Mouse (Mus musculus): ENCODE data around the gene Rab24. TPM values are rescaled to one million over a fixed set of nuclear protein-coding genes. Genes with fewer than 3 reads are reported as not detected.

Rab24 gene
- total RNA-seq, 2 experiments from 2014 or later, result 35.2 to 38.0 TPM

- DNase-seq, result no peak
Measured at GRCm38 (mm10) chr13:55329109-55329682, 7.5 kb upstream of the Rab24 start.

DNA sequence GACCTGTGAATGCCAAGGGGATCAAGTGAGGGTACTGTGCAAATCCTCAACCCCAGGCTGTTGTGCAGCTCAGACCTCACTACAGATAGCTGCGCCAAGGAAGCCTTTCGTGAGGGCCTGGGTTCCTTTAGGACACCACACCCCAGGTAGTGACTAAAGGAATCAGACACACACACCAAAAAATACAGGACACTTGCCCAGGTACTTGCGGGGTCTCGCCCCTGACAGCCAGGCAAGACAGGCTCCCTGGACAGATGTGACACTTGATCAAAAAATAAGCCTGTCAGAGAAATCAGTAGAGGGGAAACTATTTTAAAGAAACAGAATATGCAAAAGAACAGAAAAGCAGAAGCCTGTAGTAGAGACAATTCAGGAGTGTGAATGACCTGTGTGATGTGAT, 6.9 kb upstream of the Rab24 start:
- DNase-seq, result no peak

DNA sequence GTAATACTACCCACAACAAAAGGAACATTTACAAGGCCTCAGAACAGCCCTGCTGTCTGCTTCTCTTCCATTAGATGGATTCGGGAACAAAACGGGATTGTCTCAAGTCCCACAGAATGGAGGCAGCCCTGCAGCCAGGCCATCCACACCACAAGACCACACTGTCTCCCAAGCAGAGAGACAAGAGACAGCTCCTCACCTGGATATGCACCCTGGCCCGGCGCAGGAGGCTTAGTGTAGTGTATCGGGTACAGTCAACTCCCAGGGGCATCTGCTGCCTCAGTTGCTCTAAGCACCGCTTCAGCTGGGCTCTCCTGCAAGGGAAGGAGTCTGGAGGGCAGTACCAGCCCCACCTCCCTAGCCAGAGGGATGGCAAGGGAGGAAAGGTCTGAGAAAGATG, 6.4 kb upstream of the Rab24 start:
- DNase-seq, result no peak

- peak; percentile 85 to 86 for DNase-seq
Measured at GRCm38 (mm10) chr13:55327633-55328032, 5.9 kb upstream of the Rab24 start.

DNA sequence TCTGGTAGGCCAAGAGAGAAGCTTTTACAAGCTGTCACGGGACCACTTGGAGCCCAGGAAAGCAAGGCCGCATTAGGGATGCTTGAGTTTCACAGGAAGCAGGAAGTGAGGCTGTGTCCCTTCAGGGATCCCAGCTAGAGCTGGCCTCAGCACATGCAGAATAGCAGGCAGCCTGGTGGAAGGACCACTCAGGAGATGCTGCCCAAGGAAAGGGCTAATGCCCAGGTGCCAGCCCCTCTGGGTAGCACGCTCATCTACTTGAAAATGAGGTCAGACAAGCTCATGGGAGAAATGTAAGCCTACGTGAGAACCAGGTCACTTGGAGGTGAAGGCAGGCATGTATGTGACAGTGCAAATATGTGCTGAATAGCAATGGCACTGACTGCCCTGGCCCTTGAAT, 5.4 kb upstream of the Rab24 start:
- no peak for DNase-seq

- DNase-seq, result no peak
Measured at GRCm38 (mm10) chr13:55325596-55325995, 3.9 kb upstream of the Rab24 start.

- DNase-seq, result peak; percentile 30 to 46
Measured at GRCm38 (mm10) chr13:55322130-55322825, 532 bp upstream of the Rab24 start.

DNA sequence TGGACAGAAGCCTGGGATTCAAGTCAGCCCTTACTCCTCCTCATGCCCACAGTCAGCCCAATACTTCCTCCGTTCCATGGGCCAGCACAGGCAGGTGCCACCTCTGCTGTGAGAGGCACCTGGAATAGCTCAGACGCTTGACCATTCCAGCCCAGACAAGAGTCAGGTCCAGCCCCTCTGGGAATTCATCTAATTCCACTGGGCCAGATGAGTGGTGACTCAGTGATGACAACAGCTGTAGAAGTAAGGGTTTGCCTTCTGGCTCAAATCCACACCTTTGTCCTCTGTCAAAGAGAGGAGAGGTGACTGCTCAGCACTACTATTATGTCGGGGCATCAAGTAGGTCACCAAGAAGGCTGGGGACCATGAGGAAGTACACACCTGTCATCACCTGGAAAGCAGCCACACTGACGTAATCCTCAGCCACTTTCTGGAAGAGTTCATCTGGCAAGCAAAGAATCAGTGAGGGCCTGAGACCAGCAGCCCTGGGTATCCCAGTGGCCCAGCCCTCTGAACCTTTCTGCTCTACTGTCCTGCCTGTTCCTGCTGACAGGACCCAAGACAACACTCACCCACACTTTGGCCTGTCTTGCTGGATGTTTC, 1.7 kb downstream of the Rab24 start, which contains the start of gene Prelid1:
TSS of gene Prelid1 (plus strand) at position 570 of the 603 bp plus-strand sequence.
- no peak for DNase-seq

- no peak for DNase-seq
Measured at GRCm38 (mm10) chr13:55318351-55318750, 3.4 kb downstream of the Rab24 start.

GRCm38 (mm10) chr13:55314891-55315412, 6.8 kb downstream of the Rab24 start:
- no peak for DNase-seq

- no peak for DNase-seq
Measured at GRCm38 (mm10) chr13:55313051-55313450, 8.7 kb downstream of the Rab24 start.

GRCm38 (mm10) chr13:55312028-55312630, 9.6 kb downstream of the Rab24 start:
- DNase-seq, result no peak

DNA sequence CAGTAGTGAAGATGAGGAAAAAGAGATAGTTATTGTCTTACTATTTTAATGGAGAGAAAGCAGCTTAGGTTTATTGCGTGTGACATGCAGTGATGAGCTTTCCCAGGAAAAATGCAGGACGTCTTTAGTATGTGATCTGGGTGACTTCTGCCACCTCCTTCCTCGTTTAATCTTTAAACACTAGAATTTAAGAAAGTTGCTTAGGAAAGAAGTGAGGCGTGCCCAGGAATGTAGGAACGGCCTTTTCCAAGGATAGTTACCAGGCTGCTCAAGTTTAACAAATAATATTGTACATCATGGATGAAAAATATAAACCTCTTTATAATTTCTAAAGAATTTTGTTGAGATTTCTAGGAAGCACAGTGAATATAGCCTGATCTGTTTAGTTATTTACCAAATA, 20.8 kb downstream of the Rab24 start:
- DNase-seq, result no peak

DNA sequence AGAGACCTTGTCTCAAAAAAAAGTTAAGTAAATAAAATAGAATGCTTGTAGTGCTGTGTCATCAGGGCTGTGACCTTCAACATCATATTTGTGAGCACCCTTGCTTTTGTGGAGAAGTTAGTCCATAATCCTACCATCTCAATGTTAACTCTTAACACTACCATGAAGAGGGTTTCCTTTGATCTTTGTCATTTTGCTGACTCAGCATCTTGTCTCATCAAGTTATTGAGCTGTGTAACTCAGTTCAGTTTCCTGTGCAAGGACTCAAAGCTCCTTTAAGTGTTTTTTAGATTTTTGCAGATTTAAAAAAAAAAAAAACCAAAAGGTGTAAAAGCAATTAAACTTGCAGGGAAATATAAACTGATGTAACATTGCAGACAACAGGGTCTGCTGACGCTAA, 25.0 kb downstream of the Rab24 start:
- no peak for DNase-seq

DNA sequence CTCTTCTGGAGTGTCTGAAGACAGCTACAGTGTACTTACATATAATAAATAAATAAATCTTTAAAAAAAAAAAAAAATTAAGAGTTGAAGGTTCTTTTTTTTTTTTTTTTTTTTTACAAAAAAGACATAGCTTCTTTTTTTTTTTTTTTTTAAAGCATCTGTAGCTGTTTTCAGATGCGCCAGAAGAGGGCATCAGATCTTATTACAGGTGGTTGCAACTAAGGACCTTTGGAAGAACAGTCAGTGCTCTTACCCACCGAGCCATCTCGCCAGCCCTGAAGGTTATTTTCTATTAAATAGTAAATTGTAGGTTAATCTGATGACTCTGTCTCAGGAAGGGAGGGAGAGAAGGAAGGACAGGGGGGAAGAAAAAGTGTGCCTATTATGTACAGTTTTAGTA, 32.9 kb downstream of the Rab24 start:
- no peak for DNase-seq

- no peak for DNase-seq
Measured at GRCm38 (mm10) chr13:55277646-55278045, 44.1 kb downstream of the Rab24 start.

- DNase-seq, result no peak
Measured at GRCm38 (mm10) chr13:55277203-55277602, 44.5 kb downstream of the Rab24 start.

Other genes starting within 250 kb of the Rab24 start
- 10 to 100 TPM; 16.7 to 17.0 TPM for gene Uimc1, start 221.6 kb downstream of the Rab24 start, total RNA-seq (2021)
- gene Zfp346, start 216.6 kb downstream of the Rab24 start, total RNA-seq (2021), result 10 to 100 TPM; 16.6 to 18.0 TPM
- gene Gm17617, start 188.4 kb downstream of the Rab24 start, total RNA-seq (2021), result not detected
- gene Fgfr4, start 169.3 kb downstream of the Rab24 start, total RNA-seq (2021), result under 1 TPM; 0.28 to 0.30 TPM
- 10 to 100 TPM; 51.8 to 51.9 TPM for gene Nsd1, start 112.2 kb downstream of the Rab24 start, total RNA-seq (2021)
- gene Prelid1, start 1.4 kb downstream of the Rab24 start, total RNA-seq (2021), result 10 to 100 TPM; 40.4 to 47.3 TPM
- under 1 TPM; 0.21 to 0.37 TPM for gene Mxd3, start 7.9 kb upstream of the Rab24 start, total RNA-seq (2021)
- 10 to 100 TPM; 46.7 to 51.6 TPM for gene Lman2, start 40.8 kb upstream of the Rab24 start, total RNA-seq (2021)
- 1 to 10 TPM in 1 of 2 experiments, under 1 TPM in 1; 0.57 to 1.5 TPM for gene Rgs14, start 47.8 kb upstream of the Rab24 start, total RNA-seq (2021)
- not detected for gene Slc34a1, start 76.2 kb upstream of the Rab24 start, total RNA-seq (2021)
- gene Pfn3, start 93.3 kb upstream of the Rab24 start, total RNA-seq (2021), result not detected
- gene F12, start 104.8 kb upstream of the Rab24 start, total RNA-seq (2021), result not detected
- 10 to 100 TPM; 13.9 to 17.1 TPM for gene Grk6, start 123.1 kb upstream of the Rab24 start, total RNA-seq (2021)
- under 1 TPM; 0.45 to 0.82 TPM for gene Prr7, start 142.3 kb upstream of the Rab24 start, total RNA-seq (2021)
- 1 to 10 TPM; 5.7 to 6.4 TPM for gene Dbn1, start 166.2 kb upstream of the Rab24 start, total RNA-seq (2021)
- gene Pdlim7, start 191.7 kb upstream of the Rab24 start, total RNA-seq (2021), result 10 to 100 TPM; 42.2 to 46.6 TPM
- gene Dok3, start 207.3 kb upstream of the Rab24 start, total RNA-seq (2021), result 1 to 10 TPM; 1.6 to 3.3 TPM
- 10 to 100 TPM; 11.6 to 13.8 TPM for gene Ddx41, start 214.7 kb upstream of the Rab24 start, total RNA-seq (2021)
- gene Fam193b, start 249.2 kb upstream of the Rab24 start, total RNA-seq (2021), result 10 to 100 TPM; 11.7 to 14.3 TPM